Mouse (Mus musculus) frontal cortex, postnatal 10 days (tissue): Measurements from ENCODE around the gene Prkag2.

Source experiments
- DNase-seq, 2 experiments: peaks; one replicate each; pipeline ENCODE4 v3.0.0; 2022; ENCODE audit warnings: low spot score in 2 of 2, mixed read lengths in 1 of 2

Gene Prkag2

GRCm38 (mm10) chr5:25001391-25001794 lies 99.0 kb downstream of the Prkag2 start:
- no peak for DNase-seq

GRCm38 (mm10) chr5:24999351-24999750 lies 101.1 kb downstream of the Prkag2 start:
- DNase-seq = no peak

GRCm38 (mm10) chr5:24995576-24996100 lies 104.8 kb downstream of the Prkag2 start:
- peak; percentile 36 to 54 for DNase-seq

- DNase-seq = no peak
Observed at GRCm38 (mm10) chr5:24993190-24993589, 107.3 kb downstream of the Prkag2 start.

- no peak for DNase-seq
Observed at GRCm38 (mm10) chr5:24991575-24991974, 108.9 kb downstream of the Prkag2 start.

- no peak for DNase-seq
Observed at GRCm38 (mm10) chr5:24990460-24990859, 110.0 kb downstream of the Prkag2 start.

- DNase-seq = no peak
Observed at GRCm38 (mm10) chr5:24989683-24990082, 110.8 kb downstream of the Prkag2 start.

GRCm38 (mm10) chr5:24986956-24987355 lies 113.5 kb downstream of the Prkag2 start:
- no peak for DNase-seq

- no peak for DNase-seq
Observed at GRCm38 (mm10) chr5:24986204-24986940, 114.1 kb downstream of the Prkag2 start.

GRCm38 (mm10) chr5:24985434-24986176 lies 114.8 kb downstream of the Prkag2 start:
- peak; percentile 70 to 74 for DNase-seq

- no peak for DNase-seq
Observed at GRCm38 (mm10) chr5:24984157-24984556, 116.3 kb downstream of the Prkag2 start.

GRCm38 (mm10) chr5:24983539-24983938 lies 116.9 kb downstream of the Prkag2 start:
- DNase-seq = peak; percentile 36 to 43

- no peak for DNase-seq
Observed at GRCm38 (mm10) chr5:24982258-24982657, 118.2 kb downstream of the Prkag2 start.

- DNase-seq = peak in 1 of 2 experiments; percentile 26
Observed at GRCm38 (mm10) chr5:24981765-24982164, 118.7 kb downstream of the Prkag2 start.

- DNase-seq = no peak
Observed at GRCm38 (mm10) chr5:24979968-24980345, 120.5 kb downstream of the Prkag2 start.

- no peak for DNase-seq
Observed at GRCm38 (mm10) chr5:24979312-24979967, 121.0 kb downstream of the Prkag2 start.

GRCm38 (mm10) chr5:24976907-24977306 lies 123.5 kb downstream of the Prkag2 start:
- DNase-seq = no peak

- DNase-seq = no peak
Observed at GRCm38 (mm10) chr5:24976236-24976635, 124.2 kb downstream of the Prkag2 start.

- DNase-seq = no peak
Observed at GRCm38 (mm10) chr5:24975100-24975499, 125.3 kb downstream of the Prkag2 start.

- no peak for DNase-seq
Observed at GRCm38 (mm10) chr5:24973672-24974225, 126.7 kb downstream of the Prkag2 start.

- no peak for DNase-seq
Observed at GRCm38 (mm10) chr5:24973228-24973627, 127.2 kb downstream of the Prkag2 start.
